Mouse (Mus musculus) kidney, adult 2 months (tissue): ENCODE measurements around the gene Arfip2. TPM values are rescaled to one million over a fixed set of nuclear protein-coding genes. Genes with fewer than 3 reads are reported as not detected.
A peak's percentile ranks its signal among the peaks of the same experiment; 100 is the strongest.

Source experiments
- DNase-seq: peaks from one replicate; pipeline ENCODE4 v3.0.0; 2021
- H3K27ac ChIP-seq: fragments of 200-500 bp; 2 replicates; pipeline ENCODE4 v1.5.1; 2012; ENCODE audit warnings: low read depth, low read length, control low read depth, inconsistent platforms; ENCODE audit not compliant: insufficient read depth
- H3K27me3 ChIP-seq: fragments of 200-500 bp; replicated peaks from 2 replicates; pipeline ENCODE4 v1.6.1; 2012; ENCODE audit warnings: mild to moderate bottlenecking, moderate library complexity, low read length, inconsistent platforms; ENCODE audit not compliant: control insufficient read depth, insufficient read depth
- H3K36me3 ChIP-seq: fragments of 200-500 bp; 2 replicates; pipeline ENCODE4 v1.6.1; 2012; ENCODE audit warnings: mild to moderate bottlenecking, moderate library complexity, low read length, inconsistent platforms; ENCODE audit not compliant: control insufficient read depth, insufficient read depth
- H3K4me1 ChIP-seq: fragments of 200-500 bp; 2 replicates; pipeline ENCODE4 v1.6.1; 2011; ENCODE audit warnings: low read length; ENCODE audit not compliant: control insufficient read depth, insufficient read depth
- H3K4me3 ChIP-seq: fragments of 200-500 bp; 2 replicates; pipeline ENCODE4 v1.5.1; 2011; ENCODE audit warnings: mild to moderate bottlenecking, low read depth, low read length, control low read depth; ENCODE audit not compliant: insufficient read depth
- CTCF ChIP-seq: fragments of 200-500 bp; conservative IDR thresholded peaks from 2 replicates; pipeline ENCODE4 v1.5.1; 2011; ENCODE audit warnings: low read depth, mild to moderate bottlenecking, control low read depth, low read length, moderate library complexity, mixed read lengths; ENCODE audit not compliant: insufficient read depth, insufficient read length
- POLR2A ChIP-seq: fragments of 200-500 bp; IDR thresholded peaks from one replicate; pipeline ENCODE4 v1.6.1; 2011; ENCODE audit warnings: low read depth, low read length, control low read depth
- WGBS: fragments of 180-500 bp; shearing (Covaris S2); methylation state at CpG from one replicate; pipeline ENCODE4 v1.1.7; 2018; 5-methylcytosine and 5-hydroxymethylcytosine counted together
- polyA plus RNA-seq: library from polyadenylated mRNA; depleted of rRNA; stranded (reverse); fragments of >200 nt; gene quantifications from 2 replicates; pipeline ENCODE4 v1.2.3, GENCODE M21; 2012

Arfip2 gene
- polyA plus RNA-seq, 1 experiment: 65.6 TPM

DNA sequence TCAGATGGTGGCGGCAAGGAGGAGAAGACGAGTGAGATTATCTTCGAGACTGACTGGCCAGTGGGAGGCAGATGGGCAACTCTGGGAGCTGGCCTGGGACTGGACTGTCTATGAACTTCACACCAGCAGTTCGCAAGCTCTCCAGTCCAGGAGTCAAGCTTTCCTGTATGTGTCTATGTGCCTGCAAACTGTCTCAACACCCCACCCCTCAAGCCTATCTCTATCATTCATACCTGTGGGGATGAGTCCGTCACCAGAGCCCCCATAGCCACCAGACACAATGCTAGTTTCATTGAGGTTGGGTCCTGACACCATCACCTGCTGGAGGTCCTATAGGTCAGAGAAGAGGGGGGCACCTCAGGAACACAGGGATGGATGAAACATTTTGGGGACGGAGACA, 1.4 kb downstream of the Arfip2 start:
- Histone ChIP-seq H3K36me3 (no peaks in the 10 kb centered on the region), H3K27me3 (no peaks in the 10 kb centered on the region), H3K4me1 (no peaks in the 10 kb centered on the region; the same call in 1 of the 2 replicates), H3K27ac (no peak overlapping the region), H3K4me3 (no peak overlapping the region)
- TF ChIP-seq POLR2A: no peak
- no peak for TF ChIP-seq CTCF
- no peak for DNase-seq
- 94% methylated on average over 6 of the region's 6 CpGs for WGBS

DNA sequence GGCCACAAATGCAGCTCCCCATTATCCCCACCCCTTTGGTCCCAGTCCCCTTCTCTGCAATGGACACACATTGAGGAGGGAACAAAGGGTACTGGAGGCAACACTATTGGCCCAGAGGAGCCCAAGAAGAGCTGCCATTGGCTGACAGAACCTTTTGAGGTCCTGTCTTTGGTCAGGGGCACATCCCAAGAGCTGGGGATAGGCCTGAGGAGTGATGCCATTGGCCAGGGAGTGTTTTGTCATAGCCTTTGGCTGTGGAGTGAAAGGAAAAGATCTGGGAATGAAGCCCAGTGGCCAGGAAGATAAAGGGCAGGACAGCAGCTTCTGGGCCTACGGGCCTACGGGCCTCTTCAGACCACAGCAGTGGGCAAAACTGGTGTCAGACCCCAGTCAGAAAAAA, 4.5 kb downstream of the Arfip2 start:
- no peak for DNase-seq
- WGBS: 95% methylated on average over 2 of the region's 2 CpGs
- TF ChIP-seq CTCF (no peak), POLR2A (no peak)
- H3K36me3 ChIP-seq: no peaks in the 10 kb centered on the region
- H3K27me3 ChIP-seq: no peaks in the 10 kb centered on the region
- no peak overlapping the region for H3K4me3 ChIP-seq
- H3K27ac ChIP-seq: no peak overlapping the region
- peaks cover 6% of the 10 kb centered on the region; the same call in 1 of the 2 replicates for H3K4me1 ChIP-seq

DNA sequence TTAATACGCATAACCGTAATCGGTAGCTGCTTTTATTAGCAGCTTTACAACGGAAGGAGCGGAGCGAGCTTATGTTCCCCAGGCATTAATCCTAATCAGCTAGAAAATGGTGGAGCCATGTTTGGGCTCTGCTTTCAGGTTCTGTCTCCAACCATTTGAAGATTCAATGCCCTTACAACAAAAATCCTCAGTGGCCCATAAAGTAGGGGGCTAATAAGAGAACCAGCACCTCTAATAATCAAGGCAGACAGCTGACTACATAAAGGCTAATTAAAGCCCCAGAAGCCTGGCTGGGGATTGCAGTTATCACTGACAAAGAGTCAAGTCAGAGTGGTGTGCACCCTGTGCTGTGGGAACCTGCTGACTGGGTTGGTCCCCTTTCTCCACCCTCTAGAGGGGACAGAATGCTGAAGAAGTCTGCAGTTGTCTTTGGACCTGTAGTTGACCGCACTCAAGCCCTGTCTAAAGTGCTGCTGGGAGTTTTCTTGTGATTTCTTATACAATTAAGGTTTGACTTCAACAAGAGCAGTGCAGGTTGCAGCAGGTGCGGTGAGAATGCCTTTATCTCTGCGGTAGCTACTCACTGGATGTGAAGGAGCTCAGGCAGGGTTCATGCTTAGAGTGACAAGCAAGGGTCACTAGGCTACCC, 5.8 kb downstream of the Arfip2 start:
- Histone ChIP-seq H3K27ac (no peak overlapping the region), H3K36me3 (no peaks in the 10 kb centered on the region), H3K4me3 (no peak overlapping the region), H3K27me3 (no peaks in the 10 kb centered on the region), H3K4me1 (peaks cover 6% of the 10 kb centered on the region; the same call in 1 of the 2 replicates)
- WGBS: 66% methylated on average over 9 of the region's 9 CpGs
- DNase-seq: no peak
- no peak for TF ChIP-seq POLR2A
- no peak for TF ChIP-seq CTCF

DNA sequence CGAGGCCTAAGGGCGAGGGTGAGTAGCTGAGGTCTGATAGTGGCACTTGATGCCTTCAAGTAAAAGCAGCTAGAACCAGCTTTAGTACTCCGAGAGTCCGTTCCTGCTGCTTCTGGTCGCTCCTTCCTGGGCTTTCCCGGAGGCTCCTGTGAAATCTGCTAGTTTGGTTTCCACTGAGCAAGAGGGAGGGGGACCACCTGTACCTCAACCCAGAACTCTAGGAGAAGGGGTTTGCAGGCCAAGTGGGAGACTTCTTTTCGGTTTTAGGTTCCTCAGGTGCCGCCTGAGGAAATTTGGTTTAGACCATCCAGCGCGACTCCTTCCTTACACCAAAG, 6.4 kb downstream of the Arfip2 start:
- Histone ChIP-seq H3K4me1 (peaks cover 11% of the 10 kb centered on the region), H3K36me3 (no peaks in the 10 kb centered on the region), H3K4me3 (peak overlapping the region; percentile 56), H3K27ac (peak overlapping the region; percentile 28), H3K27me3 (no peaks in the 10 kb centered on the region)
- DNase-seq: no peak
- WGBS: 5% methylated on average over 10 of the region's 10 CpGs
- TF ChIP-seq CTCF (no peak), POLR2A (no peak)

DNA sequence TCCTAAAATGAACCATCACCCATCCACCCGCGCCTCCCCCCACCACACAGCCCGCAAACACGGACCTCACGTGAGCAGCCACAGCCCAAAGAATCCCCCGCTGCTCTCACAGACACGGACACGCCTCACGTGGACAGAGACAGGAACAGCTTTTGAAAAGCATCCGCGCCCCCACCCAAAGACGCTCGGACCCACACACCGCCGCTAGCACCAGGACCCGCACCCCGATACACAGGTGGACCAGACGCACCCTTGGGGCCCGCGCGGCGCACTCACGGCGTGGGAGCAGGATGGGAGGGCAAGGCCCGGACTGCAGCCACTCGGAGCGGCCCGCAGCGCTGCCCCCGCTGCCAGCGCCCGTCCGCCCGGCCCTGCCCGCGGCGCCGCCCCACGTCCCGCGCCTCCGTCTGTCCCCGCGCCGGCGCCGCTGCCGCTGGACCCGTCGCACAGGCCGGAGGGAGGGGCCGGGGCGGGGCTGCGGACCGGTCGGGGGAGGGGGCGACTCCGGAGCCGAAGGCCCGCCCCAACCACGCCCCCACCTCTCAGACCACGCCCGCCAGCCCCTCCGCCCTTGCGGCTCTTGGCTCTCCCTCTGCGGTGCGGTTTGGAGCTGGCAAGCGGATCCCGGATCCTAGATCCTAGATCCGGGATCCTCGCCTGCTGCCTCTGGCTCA, 7.0 kb downstream of the Arfip2 start, which contains the start of gene Trim3:
Gene Trim3, minus strand, starts transcription at position 445 of the 674 bp plus-strand sequence.
- Histone ChIP-seq H3K4me1 (peaks cover 14% of the 10 kb centered on the region), H3K36me3 (no peaks in the 10 kb centered on the region), H3K4me3 (peak within 1 kb of the TSS; percentile 91), H3K27me3 (no peaks in the 10 kb centered on the region), H3K27ac (peak within 1 kb of the TSS; percentile 67)
- TF ChIP-seq POLR2A: no peak
- no peak for TF ChIP-seq CTCF
- peak; percentile 95 for DNase-seq
- under 1% methylated on average over 61 of the region's 71 CpGs for WGBS

DNA sequence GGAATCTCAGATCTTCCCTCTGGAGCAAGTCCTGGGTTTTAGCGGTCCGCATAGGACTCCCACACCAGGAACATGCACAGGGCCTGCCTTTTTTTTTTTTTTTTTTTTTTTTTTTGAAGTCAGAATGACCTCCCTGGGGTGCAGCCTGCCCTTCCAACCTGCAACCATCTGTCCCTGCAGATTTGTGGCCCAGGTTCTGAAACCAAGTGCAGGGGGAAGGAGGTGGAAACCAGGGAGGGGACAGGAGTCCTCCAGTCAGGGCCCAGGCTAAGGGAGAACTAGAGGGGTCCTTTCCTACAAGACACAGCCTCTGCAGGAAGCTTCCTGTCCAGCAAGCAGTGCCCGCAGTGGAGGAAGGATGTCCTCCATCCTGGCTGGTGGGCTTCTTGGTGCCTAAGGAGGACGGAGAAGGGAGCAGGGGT, 7.7 kb downstream of the Arfip2 start:
- H3K4me1 ChIP-seq: peaks cover 15% of the 10 kb centered on the region
- H3K36me3 ChIP-seq: no peaks in the 10 kb centered on the region
- TF ChIP-seq CTCF: no peak
- 7% methylated on average over 4 of the region's 4 CpGs for WGBS
- H3K4me3 ChIP-seq: peak overlapping the region; percentile 91
- H3K27me3 ChIP-seq: no peaks in the 10 kb centered on the region
- DNase-seq: peak; percentile 25
- H3K27ac ChIP-seq: no peak overlapping the region

DNA sequence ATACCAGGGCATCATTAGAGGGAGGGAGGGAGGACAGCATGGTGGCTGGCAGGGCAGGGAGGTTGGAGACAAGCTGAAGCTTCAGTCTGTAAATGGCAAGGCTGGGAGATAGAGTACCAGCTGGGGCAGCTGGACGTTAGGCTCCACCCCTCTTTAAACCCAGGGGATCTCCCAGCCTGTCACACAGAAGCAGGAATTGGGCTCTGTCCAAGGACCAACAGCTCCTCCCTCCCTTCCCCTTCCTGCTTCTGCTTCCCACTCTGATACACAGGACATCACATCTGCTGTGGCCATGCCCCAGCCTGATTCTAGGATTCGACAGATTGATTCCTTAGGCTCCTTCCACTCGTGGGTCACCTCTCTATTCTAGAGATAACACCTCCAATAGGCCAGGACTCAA, 11.6 kb downstream of the Arfip2 start:
- no peaks in the 10 kb centered on the region for H3K36me3 ChIP-seq
- peaks cover 15% of the 10 kb centered on the region for H3K4me1 ChIP-seq
- WGBS: 23% methylated on average over 3 of the region's 3 CpGs
- DNase-seq: peak; percentile 85
- TF ChIP-seq POLR2A (no peak), CTCF (no peak)
- no peaks in the 10 kb centered on the region for H3K27me3 ChIP-seq
- no peak overlapping the region for H3K4me3 ChIP-seq
- peak overlapping the region; percentile 54 for H3K27ac ChIP-seq

DNA sequence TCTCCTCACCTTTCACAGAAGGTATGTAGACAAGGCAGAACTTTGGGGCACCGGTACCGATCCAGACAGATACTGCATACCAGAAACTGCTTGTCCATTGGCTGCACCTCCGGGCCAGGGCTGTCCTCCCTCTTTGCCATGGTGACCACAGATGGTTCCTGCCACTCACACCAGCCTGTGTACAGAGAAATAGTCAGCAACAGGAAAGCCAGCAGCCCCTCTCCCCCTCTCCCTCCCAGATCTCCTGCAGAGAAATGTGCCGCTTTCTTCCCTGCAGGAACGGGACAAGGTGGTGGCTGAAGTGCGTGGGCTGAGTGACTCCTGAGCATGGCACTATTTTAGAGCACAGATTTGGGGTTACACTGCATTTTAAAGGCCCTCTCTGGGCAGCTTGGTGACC, 14.8 kb downstream of the Arfip2 start:
- no peak overlapping the region for H3K27ac ChIP-seq
- no peak for DNase-seq
- TF ChIP-seq POLR2A: no peak
- no peak for TF ChIP-seq CTCF
- WGBS: 49% methylated on average over 6 of the region's 6 CpGs
- no peaks in the 10 kb centered on the region for H3K27me3 ChIP-seq
- peaks cover 9% of the 10 kb centered on the region for H3K4me1 ChIP-seq
- H3K4me3 ChIP-seq: no peak overlapping the region
- no peaks in the 10 kb centered on the region for H3K36me3 ChIP-seq
